Mouse (Mus musculus): ENCODE data around the gene Rusc1. TPM values are rescaled to one million over a fixed set of nuclear protein-coding genes. Genes with fewer than 3 reads are reported as not detected.

Gene Rusc1
- polyA plus RNA-seq, 1 experiment from 2014 or later = 13.9 TPM

- Histone ChIP-seq H3K4me2 (no peak overlapping the region), H3K4me1 (ENCODE audit: insufficient read depth) (no peaks in the 10 kb centered on the region), H3K4me3 (ENCODE audit: low read depth, low read length) (no peak overlapping the region), H3K9ac (no peak overlapping the region), H3K27ac (ENCODE audit: low read depth) (no peak overlapping the region), H3K36me3 (ENCODE audit: insufficient read depth) (no peaks in the 10 kb centered on the region), H3K27me3 (ENCODE audit: insufficient read depth, low read length) (no peaks in the 10 kb centered on the region), H3K9me3 (ENCODE audit: low read depth, low read length) (no peaks in the 10 kb centered on the region)
- ATAC-seq (ENCODE audit: insufficient read depth) (no peak), DNase-seq (no peak)
- TF ChIP-seq CTCF (IDR thresholded peaks at IDR 0.05; ENCODE audit: low read depth) = no peak
Measured at GRCm38 (mm10) chr3:89106881-89107280, 13.8 kb upstream of the Rusc1 start.

GRCm38 (mm10) chr3:89103291-89103595 is 10.1 kb upstream of the Rusc1 start:
- H3K4me3 ChIP-seq (ENCODE audit: low read depth, low read length) = no peak overlapping the region
- no peaks in the 10 kb centered on the region for H3K9me3 ChIP-seq (ENCODE audit: low read depth, low read length)
- TF ChIP-seq CTCF (IDR thresholded peaks at IDR 0.05; ENCODE audit: low read depth) = no peak
- H3K36me3 ChIP-seq (ENCODE audit: insufficient read depth) = peaks cover 19% of the 10 kb centered on the region
- no peak for ATAC-seq (ENCODE audit: insufficient read depth)
- no peak overlapping the region for H3K4me2 ChIP-seq
- H3K27me3 ChIP-seq (ENCODE audit: insufficient read depth, low read length) = no peaks in the 10 kb centered on the region
- H3K27ac ChIP-seq (ENCODE audit: low read depth) = no peak overlapping the region
- WGBS = 60% methylated on average over 4 of the region's 4 CpGs
- DNase-seq = no peak
- H3K4me1 ChIP-seq (ENCODE audit: insufficient read depth) = peaks cover 5% of the 10 kb centered on the region
- no peak overlapping the region for H3K9ac ChIP-seq

GRCm38 (mm10) chr3:89102495-89103290 is 9.6 kb upstream of the Rusc1 start:
- Histone ChIP-seq H3K27me3 (ENCODE audit: insufficient read depth, low read length) (no peaks in the 10 kb centered on the region), H3K9me3 (ENCODE audit: low read depth, low read length) (no peaks in the 10 kb centered on the region), H3K4me3 (ENCODE audit: low read depth, low read length) (peak overlapping the region; percentile 71), H3K36me3 (ENCODE audit: insufficient read depth) (peaks cover 24% of the 10 kb centered on the region), H3K27ac (ENCODE audit: low read depth) (peak overlapping the region; percentile 26; the same call in 1 of the 2 replicates), H3K9ac (no peak overlapping the region), H3K4me2 (peak overlapping the region; percentile 92), H3K4me1 (ENCODE audit: insufficient read depth) (peaks cover 5% of the 10 kb centered on the region)
- DNase-seq (no peak), ATAC-seq (ENCODE audit: insufficient read depth) (no peak)
- WGBS = 54% methylated on average over 12 of the region's 12 CpGs
- no peak for TF ChIP-seq CTCF (IDR thresholded peaks at IDR 0.05; ENCODE audit: low read depth)

GRCm38 (mm10) chr3:89101812-89102494 is 8.8 kb upstream of the Rusc1 start, which contains the start of gene Fdps:
Gene Fdps, minus strand, starts transcription at chr3:89101959.
- ATAC-seq (ENCODE audit: insufficient read depth) (peak; percentile 100), DNase-seq (peak; percentile 100)
- peak within 1 kb of the TSS; percentile 67 for H3K9ac ChIP-seq
- H3K4me3 ChIP-seq (ENCODE audit: low read depth, low read length) = peak within 1 kb of the TSS; percentile 71
- H3K27ac ChIP-seq (ENCODE audit: low read depth) = peak within 1 kb of the TSS; percentile 75; the same call in 1 of the 2 replicates
- H3K9me3 ChIP-seq (ENCODE audit: low read depth, low read length) = no peaks in the 10 kb centered on the region
- TF ChIP-seq CTCF (IDR thresholded peaks at IDR 0.05; ENCODE audit: low read depth) = no peak; the same call in 1 of the 2 replicates
- WGBS = under 1% methylated on average over 26 of the region's 26 CpGs
- H3K4me1 ChIP-seq (ENCODE audit: insufficient read depth) = peaks cover 5% of the 10 kb centered on the region
- peak within 1 kb of the TSS; percentile 92 for H3K4me2 ChIP-seq
- H3K36me3 ChIP-seq (ENCODE audit: insufficient read depth) = peaks cover 32% of the 10 kb centered on the region
- no peaks in the 10 kb centered on the region for H3K27me3 ChIP-seq (ENCODE audit: insufficient read depth, low read length)

- Histone ChIP-seq H3K9me3 (ENCODE audit: low read depth, low read length) (no peaks in the 10 kb centered on the region), H3K4me2 (peak overlapping the region; percentile 92), H3K9ac (peak overlapping the region; percentile 67), H3K27me3 (ENCODE audit: insufficient read depth, low read length) (no peaks in the 10 kb centered on the region), H3K27ac (ENCODE audit: low read depth) (peak overlapping the region; percentile 75; the same call in 1 of the 2 replicates), H3K4me3 (ENCODE audit: low read depth, low read length) (peak overlapping the region; percentile 71), H3K4me1 (ENCODE audit: insufficient read depth) (peaks cover 5% of the 10 kb centered on the region), H3K36me3 (ENCODE audit: insufficient read depth) (peaks cover 37% of the 10 kb centered on the region)
- no peak for TF ChIP-seq CTCF (IDR thresholded peaks at IDR 0.05; ENCODE audit: low read depth)
- under 1% methylated on average over 19 of the region's 19 CpGs for WGBS
- DNase-seq (no peak), ATAC-seq (ENCODE audit: insufficient read depth) (peak; percentile 24; the same call in 1 of the 2 replicates)
Measured at GRCm38 (mm10) chr3:89101459-89101811, 8.3 kb upstream of the Rusc1 start.

GRCm38 (mm10) chr3:89100811-89101210 is 7.7 kb upstream of the Rusc1 start, which contains the start of gene Gm43738:
Gene Gm43738, minus strand, starts transcription at chr3:89101099.
- H3K27ac ChIP-seq (ENCODE audit: low read depth) = peak within 1 kb of the TSS; percentile 75; the same call in 1 of the 2 replicates
- 21% methylated on average over 7 of the region's 7 CpGs for WGBS
- TF ChIP-seq CTCF (IDR thresholded peaks at IDR 0.05; ENCODE audit: low read depth) = 0 out of 2 replicates have a peak, but pooled peaks have one; percentile 14
- no peak for ATAC-seq (ENCODE audit: insufficient read depth)
- H3K9me3 ChIP-seq (ENCODE audit: low read depth, low read length) = no peaks in the 10 kb centered on the region
- no peaks in the 10 kb centered on the region for H3K27me3 ChIP-seq (ENCODE audit: insufficient read depth, low read length)
- peaks cover 5% of the 10 kb centered on the region for H3K4me1 ChIP-seq (ENCODE audit: insufficient read depth)
- H3K4me3 ChIP-seq (ENCODE audit: low read depth, low read length) = peak within 1 kb of the TSS; percentile 71
- peak within 1 kb of the TSS; percentile 67 for H3K9ac ChIP-seq
- DNase-seq = no peak
- peak within 1 kb of the TSS; percentile 92 for H3K4me2 ChIP-seq
- H3K36me3 ChIP-seq (ENCODE audit: insufficient read depth) = peaks cover 42% of the 10 kb centered on the region

GRCm38 (mm10) chr3:89094021-89094420 is 910 bp upstream of the Rusc1 start:
- no peak overlapping the region for H3K27ac ChIP-seq (ENCODE audit: low read depth)
- 81% methylated on average over 10 of the region's 10 CpGs for WGBS
- H3K4me3 ChIP-seq (ENCODE audit: low read depth, low read length) = no peak overlapping the region
- peaks cover 51% of the 10 kb centered on the region for H3K36me3 ChIP-seq (ENCODE audit: insufficient read depth)
- DNase-seq = no peak
- H3K9ac ChIP-seq = no peak overlapping the region
- H3K4me1 ChIP-seq (ENCODE audit: insufficient read depth) = peaks cover 8% of the 10 kb centered on the region; the same call in 1 of the 2 replicates
- H3K4me2 ChIP-seq = no peak overlapping the region
- H3K9me3 ChIP-seq (ENCODE audit: low read depth, low read length) = no peaks in the 10 kb centered on the region
- H3K27me3 ChIP-seq (ENCODE audit: insufficient read depth, low read length) = peaks cover 19% of the 10 kb centered on the region
- no peak for TF ChIP-seq CTCF (IDR thresholded peaks at IDR 0.05; ENCODE audit: low read depth)
- ATAC-seq (ENCODE audit: insufficient read depth) = no peak

All from lung, embryonic 14.5 days (tissue).